Mouse (Mus musculus) forebrain, postnatal 0 days (tissue): ENCODE data around the gene Emg1. TPM values are rescaled to one million over a fixed set of nuclear protein-coding genes. Genes with fewer than 3 reads are reported as not detected.

Experiments
- ATAC-seq: fragments of 200-750 bp; cut with Nextera tagmentation; 2 replicates; pipeline ENCODE4 v1.8.0; 2017; ENCODE audit warnings: mild to moderate bottlenecking, moderate library complexity
- DNase-seq: peaks from one replicate; pipeline ENCODE4 v3.0.0-alpha.2; 2015
- H3K27ac ChIP-seq: fragments of 300-500 bp; sonication (generic); 2 replicates; pipeline ENCODE4 v1.5.1; 2014; ENCODE audit warnings: low read depth, mild to moderate bottlenecking, antibody characterized with exemption, low read length, moderate library complexity, mixed read lengths
- H3K27me3 ChIP-seq: fragments of 300-500 bp; sonication (generic); 2 replicates; pipeline ENCODE4 v1.6.1; 2014; ENCODE audit warnings: mild to moderate bottlenecking, low read length, mixed read lengths; ENCODE audit not compliant: insufficient read depth
- H3K36me3 ChIP-seq: fragments of 300-500 bp; sonication (generic); 2 replicates; pipeline ENCODE4 v1.6.1; 2014; ENCODE audit warnings: mild to moderate bottlenecking, moderate library complexity; ENCODE audit not compliant: insufficient read depth
- H3K4me1 ChIP-seq: fragments of 300-500 bp; sonication (generic); 2 replicates; pipeline ENCODE4 v1.6.1; 2014; ENCODE audit warnings: antibody characterized with exemption; ENCODE audit not compliant: insufficient read depth
- H3K4me2 ChIP-seq: fragments of 300-500 bp; sonication (generic); 2 replicates; pipeline ENCODE4 v1.6.1; 2014; ENCODE audit warnings: low read depth, mild to moderate bottlenecking, moderate library complexity
- H3K4me3 ChIP-seq: fragments of 300-500 bp; sonication (generic); 2 replicates; pipeline ENCODE4 v1.5.1; 2014; ENCODE audit warnings: low read depth, low read length, mixed read lengths
- H3K9ac ChIP-seq: fragments of 300-500 bp; sonication (generic); 2 replicates; pipeline ENCODE4 v1.6.1; 2014; ENCODE audit warnings: mild to moderate bottlenecking
- H3K9me3 ChIP-seq: fragments of 300-500 bp; sonication (generic); 2 replicates; pipeline ENCODE4 v1.6.1; 2016; ENCODE audit warnings: low read length
- CTCF ChIP-seq: sonication (generic); IDR thresholded peaks from 2 replicates; pipeline ENCODE4 v1.5.1; 2016; ENCODE audit warnings: antibody characterized with exemption, control low read depth, low read depth
- WGBS: fragments of 180-500 bp; shearing (Covaris S2); extraction: QIAGEN DNeasy Blood & Tissue Kit; methylation state at CpG from one replicate; pipeline ENCODE4 v1.1.7; 2014; 5-methylcytosine and 5-hydroxymethylcytosine counted together
- polyA plus RNA-seq: library from polyadenylated mRNA; unstranded; fragments of >200 nt; fragmentation: Nextera tagmentation; extraction: Ambion mirVana; gene quantifications from 2 replicates; pipeline ENCODE4 v1.2.1, GENCODE M21; 2015
- total RNA-seq: library from RNA; depleted of rRNA; stranded (reverse); fragments of >200 nt; gene quantifications from 2 replicates; pipeline ENCODE4 v1.2.3, GENCODE M21; 2014

Emg1 gene
- total and polyA plus RNA-seq, 2 experiments from 2014 or later, result 96.2 to 105 TPM

DNA sequence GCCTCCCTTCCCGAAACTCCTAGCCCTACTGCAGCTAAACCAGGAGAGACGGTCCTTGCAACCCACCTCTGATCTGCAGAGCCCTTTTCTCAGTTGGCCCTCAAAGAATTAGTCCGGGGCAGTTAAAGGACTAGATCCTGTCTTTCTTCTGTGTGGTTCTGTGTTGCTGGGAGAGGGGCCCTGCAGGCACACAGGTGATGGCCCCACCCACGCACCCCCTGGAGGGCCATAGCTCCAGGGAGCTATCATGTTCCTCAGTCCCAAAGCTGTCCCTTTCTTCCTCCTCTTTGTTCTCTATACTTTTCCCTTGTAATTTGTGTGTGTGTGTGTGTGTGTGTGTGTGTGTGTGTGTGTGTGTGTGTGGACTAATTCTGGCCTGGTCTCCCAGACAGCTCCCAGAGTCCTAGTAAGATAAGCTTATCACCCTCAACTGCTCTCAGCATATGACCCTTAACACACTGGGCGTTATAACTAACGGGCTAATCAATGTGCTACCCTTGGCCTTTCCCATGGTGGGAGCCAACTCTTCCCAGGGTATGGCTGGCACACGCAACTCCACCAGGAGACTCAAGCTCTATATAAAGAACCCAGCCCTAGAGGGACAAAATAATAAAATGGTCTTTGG lies 7.5 kb upstream of the Emg1 start:
- no peaks in the 10 kb centered on the region for H3K4me1 ChIP-seq
- H3K4me3 ChIP-seq, result no peak overlapping the region
- no peak overlapping the region for H3K4me2 ChIP-seq
- no peaks in the 10 kb centered on the region for H3K9me3 ChIP-seq
- H3K27me3 ChIP-seq, result no peaks in the 10 kb centered on the region
- H3K36me3 ChIP-seq, result peaks cover 28% of the 10 kb centered on the region
- no peak overlapping the region for H3K27ac ChIP-seq
- ATAC-seq (no peak), DNase-seq (no peak)
- H3K9ac ChIP-seq, result no peak overlapping the region
- TF ChIP-seq CTCF, result no peak
- WGBS, result 76% methylated on average over 7 of the region's 7 CpGs

DNA sequence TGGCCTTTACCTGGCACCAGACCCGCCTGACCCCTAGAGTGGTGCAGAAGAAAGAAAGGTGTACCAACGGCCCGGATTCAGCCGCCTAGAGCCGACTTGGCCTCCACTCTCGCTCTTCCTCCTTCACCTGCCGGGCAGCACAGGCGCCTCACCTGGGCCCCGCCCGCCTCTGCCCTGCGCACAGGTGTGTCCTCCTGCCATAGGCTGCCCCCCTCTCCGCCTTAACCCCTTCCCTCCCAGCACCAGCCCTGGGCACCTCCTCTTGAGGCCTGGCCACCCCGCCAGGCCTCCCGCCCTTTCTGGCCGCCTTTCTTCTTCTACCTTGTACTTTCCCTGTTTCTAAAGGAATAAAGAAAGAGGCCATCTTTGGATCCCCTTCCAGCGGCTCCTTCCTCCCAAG lies 6.7 kb upstream of the Emg1 start:
- H3K4me2 ChIP-seq, result no peak overlapping the region
- no peak overlapping the region for H3K4me3 ChIP-seq
- no peak overlapping the region for H3K9ac ChIP-seq
- no peak for TF ChIP-seq CTCF
- 60% methylated on average over 16 of the region's 16 CpGs for WGBS
- no peaks in the 10 kb centered on the region for H3K9me3 ChIP-seq
- peaks cover 32% of the 10 kb centered on the region for H3K36me3 ChIP-seq
- no peak for ATAC-seq
- no peaks in the 10 kb centered on the region for H3K4me1 ChIP-seq
- H3K27ac ChIP-seq, result no peak overlapping the region
- DNase-seq, result no peak
- no peaks in the 10 kb centered on the region for H3K27me3 ChIP-seq

DNA sequence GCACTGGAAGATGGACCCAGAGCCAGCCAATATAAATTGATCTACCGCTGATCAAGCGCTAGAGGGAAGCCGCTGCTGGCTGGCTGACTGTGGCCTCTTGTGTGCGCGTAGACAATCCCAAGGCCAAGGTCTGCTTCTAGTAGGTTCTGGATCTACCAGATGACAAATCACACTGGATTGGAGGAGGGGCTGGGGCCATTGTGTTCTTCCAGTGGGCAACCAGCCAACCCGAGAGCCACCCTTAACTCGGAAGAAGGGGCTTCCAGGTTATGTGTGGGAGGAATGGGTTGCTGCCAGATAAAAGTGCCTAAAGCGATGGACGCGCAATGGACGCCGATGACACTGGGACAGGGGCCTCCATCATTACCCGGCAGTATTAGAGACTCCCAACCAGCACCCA lies 6.0 kb upstream of the Emg1 start:
- H3K9ac ChIP-seq, result no peak overlapping the region
- peaks cover 32% of the 10 kb centered on the region for H3K36me3 ChIP-seq
- WGBS, result 76% methylated on average over 13 of the region's 13 CpGs
- DNase-seq, result no peak
- TF ChIP-seq CTCF, result no peak
- ATAC-seq, result no peak
- no peak overlapping the region for H3K4me2 ChIP-seq
- no peaks in the 10 kb centered on the region for H3K27me3 ChIP-seq
- no peak overlapping the region for H3K4me3 ChIP-seq
- peaks cover 5% of the 10 kb centered on the region for H3K4me1 ChIP-seq
- no peaks in the 10 kb centered on the region for H3K9me3 ChIP-seq
- H3K27ac ChIP-seq, result no peak overlapping the region

DNA sequence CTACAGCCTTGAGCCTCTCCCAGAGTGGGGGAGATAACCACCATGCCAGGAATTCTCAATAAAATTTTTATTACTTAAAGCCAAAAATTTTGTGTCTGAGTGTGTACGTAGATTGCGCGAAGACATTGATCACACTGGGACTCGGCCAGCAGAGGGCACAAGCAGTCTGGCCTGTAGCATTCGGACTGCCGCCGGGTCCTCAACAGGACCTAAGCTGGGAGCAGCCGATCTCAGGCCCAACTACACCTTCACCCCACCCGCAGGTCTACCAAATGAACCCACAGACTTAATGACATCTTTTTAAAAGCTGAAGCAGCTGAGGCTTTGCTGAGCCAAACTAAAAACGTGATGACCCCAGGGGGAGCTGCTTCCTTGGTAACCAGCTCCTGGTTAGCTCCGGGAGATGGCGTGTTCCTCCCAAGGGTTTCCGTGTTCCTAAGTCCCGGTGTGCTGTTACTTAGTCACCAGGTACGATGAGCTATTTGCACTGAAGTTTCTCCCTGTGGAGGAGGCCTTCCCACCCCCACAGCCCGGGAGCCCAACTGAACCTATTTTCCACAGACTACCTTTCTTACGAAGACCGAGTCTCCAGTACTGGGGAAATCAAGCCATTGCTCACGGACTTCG lies 5.0 kb upstream of the Emg1 start:
- Histone ChIP-seq H3K36me3 (peaks cover 32% of the 10 kb centered on the region), H3K27ac (no peak overlapping the region), H3K9me3 (no peaks in the 10 kb centered on the region), H3K4me1 (peaks cover 6% of the 10 kb centered on the region), H3K4me2 (no peak overlapping the region), H3K27me3 (no peaks in the 10 kb centered on the region), H3K4me3 (no peak overlapping the region), H3K9ac (no peak overlapping the region)
- peak; percentile 61 for TF ChIP-seq CTCF
- DNase-seq (peak; percentile 55), ATAC-seq (no peak)
- WGBS, result 59% methylated on average over 20 of the region's 20 CpGs

DNA sequence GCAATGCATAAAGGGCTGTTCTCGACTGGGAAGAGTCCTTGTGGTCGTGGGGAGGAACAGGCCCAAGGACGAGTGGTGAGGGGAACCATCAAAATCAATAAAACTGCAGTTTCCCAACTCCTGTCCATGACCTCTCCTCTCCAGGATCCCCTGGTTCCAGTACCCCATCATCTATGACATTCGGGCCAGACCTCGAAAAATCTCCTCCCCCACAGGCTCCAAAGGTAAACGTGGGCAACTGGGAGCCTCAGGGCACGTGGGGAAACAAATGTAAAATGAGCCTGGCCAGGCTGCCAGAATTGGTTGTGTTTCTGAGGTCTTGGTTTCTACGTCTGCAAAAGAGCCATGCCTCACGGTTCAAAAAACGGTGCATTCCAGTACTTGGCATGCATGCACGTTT lies 940 bp upstream of the Emg1 start:
- Histone ChIP-seq H3K4me2 (peak overlapping the region; percentile 68), H3K27me3 (no peaks in the 10 kb centered on the region), H3K36me3 (peaks cover 32% of the 10 kb centered on the region), H3K9me3 (no peaks in the 10 kb centered on the region), H3K27ac (no peak overlapping the region), H3K4me1 (peaks cover 26% of the 10 kb centered on the region), H3K4me3 (peak overlapping the region; percentile 78), H3K9ac (peak overlapping the region; percentile 89)
- TF ChIP-seq CTCF, result no peak
- 18% methylated on average over 11 of the region's 11 CpGs for WGBS
- ATAC-seq (no peak), DNase-seq (no peak)

DNA sequence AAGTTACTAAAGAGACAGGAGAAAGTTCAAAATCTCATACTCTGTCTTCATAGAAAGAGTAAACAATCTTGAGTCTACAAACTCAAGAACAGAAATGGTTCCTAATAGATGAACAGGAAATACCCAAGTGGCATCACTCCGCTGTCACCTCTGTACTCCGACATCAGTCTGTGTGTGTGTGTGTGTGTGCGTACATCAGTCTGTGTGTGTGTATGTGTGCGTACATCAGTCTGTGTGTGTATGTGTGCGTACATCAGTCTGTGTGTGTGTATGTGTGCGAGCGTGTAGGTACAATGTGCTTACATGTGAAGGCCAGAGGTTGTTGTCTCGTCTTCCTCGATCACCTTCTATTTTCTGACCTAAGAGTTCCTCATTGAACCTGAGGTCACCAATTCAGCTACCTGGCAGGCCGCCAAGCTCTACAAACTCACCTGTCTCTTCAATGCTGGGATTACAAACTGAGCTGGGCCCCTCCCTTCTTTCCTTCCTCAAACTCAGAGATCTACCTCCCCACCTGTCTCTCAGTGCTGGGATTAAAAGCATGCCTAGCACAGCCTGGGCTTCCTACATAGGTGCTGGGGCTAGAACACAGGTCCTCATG lies 3.6 kb downstream of the Emg1 start:
- Histone ChIP-seq H3K27ac (no peak overlapping the region), H3K9me3 (no peaks in the 10 kb centered on the region), H3K4me3 (no peak overlapping the region), H3K9ac (no peak overlapping the region), H3K36me3 (peaks cover 33% of the 10 kb centered on the region), H3K4me2 (no peak overlapping the region), H3K27me3 (no peaks in the 10 kb centered on the region), H3K4me1 (peaks cover 25% of the 10 kb centered on the region)
- TF ChIP-seq CTCF, result no peak
- ATAC-seq, result no peak
- DNase-seq, result no peak
- 93% methylated on average over 10 of the region's 10 CpGs for WGBS

DNA sequence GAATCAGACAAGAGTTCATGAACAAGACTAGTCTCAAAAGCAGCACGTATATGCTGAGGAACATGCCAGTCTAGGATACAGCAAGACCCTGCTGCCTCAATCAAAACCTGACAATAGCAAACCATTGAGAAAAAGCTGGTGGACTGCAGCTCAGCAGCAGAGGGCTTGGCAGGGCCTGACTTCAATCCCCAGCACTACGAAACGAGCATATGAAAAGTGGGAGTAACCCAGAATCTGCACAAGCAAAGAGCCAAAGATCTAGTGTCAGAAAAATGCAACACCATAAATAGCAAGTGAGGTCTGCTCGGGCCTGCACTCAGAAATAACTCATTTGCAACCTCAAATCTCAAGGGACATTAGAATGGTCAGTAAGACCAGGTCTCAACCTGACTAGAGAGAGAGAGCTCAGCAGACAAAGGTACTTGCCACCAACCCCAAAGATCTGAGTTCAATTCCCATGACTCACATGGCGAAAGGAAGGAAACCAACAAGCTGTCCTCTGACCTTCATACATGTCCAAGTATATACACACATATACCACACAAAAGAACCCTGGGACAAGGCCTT lies 5.8 kb downstream of the Emg1 start:
- no peak overlapping the region for H3K4me3 ChIP-seq
- no peak for TF ChIP-seq CTCF
- H3K4me1 ChIP-seq, result peaks cover 18% of the 10 kb centered on the region
- no peak overlapping the region for H3K27ac ChIP-seq
- 84% methylated on average over 5 of the region's 5 CpGs for WGBS
- no peak overlapping the region for H3K9ac ChIP-seq
- H3K9me3 ChIP-seq, result no peaks in the 10 kb centered on the region
- H3K27me3 ChIP-seq, result no peaks in the 10 kb centered on the region
- no peak for ATAC-seq
- H3K36me3 ChIP-seq, result peaks cover 55% of the 10 kb centered on the region
- no peak for DNase-seq
- H3K4me2 ChIP-seq, result no peak overlapping the region
